Mouse (Mus musculus): ENCODE measurements around the gene Usp40. TPM values are rescaled to one million over a fixed set of nuclear protein-coding genes. Genes with fewer than 3 reads are reported as not detected.

The Usp40 gene
- polyA plus RNA-seq, 1 experiment from 2014 or later: 37.5 TPM

DNA sequence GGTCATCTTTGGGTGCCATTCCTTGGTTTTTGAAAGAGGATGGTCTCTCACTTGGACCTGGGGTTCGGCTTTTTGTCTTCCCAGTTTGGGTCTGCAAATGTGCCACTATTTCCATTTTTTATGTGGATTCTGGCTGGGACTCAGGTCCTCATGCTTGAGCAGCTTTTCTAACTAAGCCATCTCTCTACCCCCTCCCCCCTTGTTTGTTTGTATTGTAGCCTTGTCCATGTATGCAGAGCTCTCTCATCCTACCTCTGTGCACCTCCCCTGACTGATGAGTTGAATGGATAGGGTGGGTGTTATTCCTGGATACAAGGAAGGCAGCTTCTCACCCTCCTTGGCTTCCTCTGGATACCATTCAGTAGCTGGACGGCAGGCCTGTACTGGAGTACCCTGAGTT, 100.3 kb downstream of the Usp40 start:
- no peak for DNase-seq (ENCODE audit: low spot score)
- Histone ChIP-seq H3K27ac (replicated peaks) (no peak overlapping the region), H3K9me3 (no peaks in the 10 kb centered on the region), H3K4me1 (no peaks in the 10 kb centered on the region), H3K36me3 (replicated peaks) (peaks cover 30% of the 10 kb centered on the region), H3K27me3 (replicated peaks; ENCODE audit: low read depth, poor library complexity, severe bottlenecking) (no peaks in the 10 kb centered on the region), H3K4me3 (no peak overlapping the region)
- 93% methylated on average over 2 of the region's 2 CpGs for WGBS

- WGBS: 83% methylated on average over 5 of the region's 5 CpGs
- H3K27ac ChIP-seq (replicated peaks): no peak overlapping the region
These were observed 101.9 kb downstream of the Usp40 start for GRCm38 (mm10) chr1:87906361-87906956.

DNA sequence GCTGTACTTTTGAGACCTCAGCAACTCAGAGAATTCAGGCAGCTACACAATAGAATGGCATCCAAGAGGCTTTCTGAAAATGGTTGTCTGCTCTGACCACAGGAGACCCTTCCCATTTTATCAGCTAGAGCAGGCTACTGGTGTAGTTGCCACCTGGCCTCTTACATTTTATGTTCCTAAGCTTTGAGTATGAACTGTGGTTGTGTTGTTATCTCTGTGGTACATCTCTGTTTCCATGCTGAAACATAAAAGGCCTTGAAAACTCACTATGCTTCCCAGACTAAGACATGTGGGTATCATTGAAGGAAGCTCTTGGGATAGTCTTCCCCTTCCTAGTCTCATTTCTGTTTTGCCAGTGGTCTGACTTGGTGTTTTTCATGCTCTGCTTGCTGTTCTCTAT, 106.2 kb downstream of the Usp40 start:
- Histone ChIP-seq H3K9me3 (no peaks in the 10 kb centered on the region), H3K27me3 (replicated peaks; ENCODE audit: low read depth, poor library complexity, severe bottlenecking) (no peaks in the 10 kb centered on the region), H3K36me3 (replicated peaks) (peaks cover 24% of the 10 kb centered on the region), H3K27ac (replicated peaks) (no peak overlapping the region), H3K4me1 (0 out of 2 replicates have a peak, but pooled peaks cover 4% of the 10 kb centered on the region), H3K4me3 (no peak overlapping the region)
- DNase-seq (ENCODE audit: low spot score): no peak

More at GRCm38 (mm10) chr1:87906361-87906956, 101.9 kb downstream of the Usp40 start:
- Histone ChIP-seq H3K4me1 (no peaks in the 10 kb centered on the region), H3K36me3 (replicated peaks) (peaks cover 33% of the 10 kb centered on the region), H3K4me3 (no peak overlapping the region), H3K27me3 (replicated peaks; ENCODE audit: low read depth, poor library complexity, severe bottlenecking) (no peaks in the 10 kb centered on the region), H3K9me3 (no peaks in the 10 kb centered on the region)
- no peak for DNase-seq (ENCODE audit: low spot score)

DNA sequence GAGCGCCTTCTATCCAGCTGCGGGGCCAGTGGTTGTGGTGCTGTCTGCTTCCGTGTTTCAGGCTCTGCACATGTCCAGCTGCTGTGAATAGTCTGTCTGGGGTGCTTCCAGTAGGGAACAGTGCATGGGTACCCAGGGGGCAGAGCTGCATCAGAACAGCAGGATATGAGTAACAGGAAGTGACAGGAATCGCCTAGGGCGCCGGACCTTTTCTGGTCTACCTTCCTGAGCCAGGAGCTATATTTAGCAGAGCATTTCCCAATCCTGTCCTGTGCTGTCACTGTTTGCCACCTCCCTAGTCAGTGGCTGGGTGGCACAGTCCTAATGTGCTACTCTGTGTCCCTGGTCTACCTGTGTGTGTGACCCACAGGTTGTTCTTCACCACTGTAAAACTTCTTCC, 107.4 kb downstream of the Usp40 start:
- no peak for DNase-seq (ENCODE audit: low spot score)
- Histone ChIP-seq H3K27me3 (replicated peaks; ENCODE audit: low read depth, poor library complexity, severe bottlenecking) (no peaks in the 10 kb centered on the region), H3K9me3 (no peaks in the 10 kb centered on the region), H3K4me1 (0 out of 2 replicates have a peak, but pooled peaks cover 4% of the 10 kb centered on the region), H3K4me3 (no peak overlapping the region), H3K27ac (replicated peaks) (no peak overlapping the region), H3K36me3 (replicated peaks) (peaks cover 19% of the 10 kb centered on the region; the same call in 1 of the 2 replicates)
- 84% methylated on average over 6 of the region's 6 CpGs for whole genome bisulfite sequencing

- no peak overlapping the region for H3K4me3 ChIP-seq
- no peaks in the 10 kb centered on the region for H3K9me3 ChIP-seq
- H3K27ac ChIP-seq (replicated peaks): no peak overlapping the region
- peaks cover 19% of the 10 kb centered on the region; the same call in 1 of the 2 replicates for H3K36me3 ChIP-seq (replicated peaks)
- WGBS: 88% methylated on average over 2 of the region's 2 CpGs
- DNase-seq (ENCODE audit: low spot score): no peak
- 0 out of 2 replicates have a peak, but pooled peaks cover 4% of the 10 kb centered on the region for H3K4me1 ChIP-seq
- H3K27me3 ChIP-seq (replicated peaks; ENCODE audit: low read depth, poor library complexity, severe bottlenecking): no peaks in the 10 kb centered on the region
These were observed 108.7 kb downstream of the Usp40 start for GRCm38 (mm10) chr1:87899701-87900100.

- Histone ChIP-seq H3K4me1 (0 out of 2 replicates have a peak, but pooled peaks cover 4% of the 10 kb centered on the region), H3K4me3 (no peak overlapping the region), H3K9me3 (no peaks in the 10 kb centered on the region), H3K36me3 (replicated peaks) (peaks cover 13% of the 10 kb centered on the region; the same call in 1 of the 2 replicates), H3K27me3 (replicated peaks; ENCODE audit: low read depth, poor library complexity, severe bottlenecking) (no peaks in the 10 kb centered on the region), H3K27ac (replicated peaks) (no peak overlapping the region)
- WGBS: 92% methylated on average over 2 of the region's 2 CpGs
- no peak for DNase-seq (ENCODE audit: low spot score)
These were observed 111.4 kb downstream of the Usp40 start for GRCm38 (mm10) chr1:87896921-87897320.

Small RNAs within 50 kb of the gene (microRNA-seq; reads per million reads assigned to microRNA genes)
- not detected for gene Gm25198

Other genes starting within 250 kb of the Usp40 start
- gene Sag, start 204.9 kb downstream of the Usp40 start, polyA plus RNA-seq (2016; fragmentation: Nextera tagmentation; extraction: Ambion mirVana): 4.8 and 5.6 TPM in 2 replicates
- 39.3 and 41.3 TPM in 2 replicates for gene Dgkd, start 155.3 kb downstream of the Usp40 start, polyA plus RNA-seq (2016; fragmentation: Nextera tagmentation; extraction: Ambion mirVana)
- gene Ugt1a10, start 46.8 kb upstream of the Usp40 start, polyA plus RNA-seq (2016; fragmentation: Nextera tagmentation; extraction: Ambion mirVana): not detected in 2 replicates
- gene Ugt1a9, start 62.2 kb upstream of the Usp40 start, polyA plus RNA-seq (2016; fragmentation: Nextera tagmentation; extraction: Ambion mirVana): not detected in 2 replicates
- not detected in 2 replicates for gene Ugt1a8, start 79.3 kb upstream of the Usp40 start, polyA plus RNA-seq (2016; fragmentation: Nextera tagmentation; extraction: Ambion mirVana)
- 0.15 and 0.36 TPM in 2 replicates for gene Ugt1a7c, start 86.5 kb upstream of the Usp40 start, polyA plus RNA-seq (2016; fragmentation: Nextera tagmentation; extraction: Ambion mirVana)
- gene Ugt1a6b, start 94.7 kb upstream of the Usp40 start, polyA plus RNA-seq (2016; fragmentation: Nextera tagmentation; extraction: Ambion mirVana): not detected in 2 replicates
- gene Ugt1a6a, start 126.3 kb upstream of the Usp40 start, polyA plus RNA-seq (2016; fragmentation: Nextera tagmentation; extraction: Ambion mirVana): 0.04 and 0.45 TPM in 2 replicates
- not detected in 2 replicates for gene Ugt1a5, start 157.5 kb upstream of the Usp40 start, polyA plus RNA-seq (2016; fragmentation: Nextera tagmentation; extraction: Ambion mirVana)
- not detected in 2 replicates for gene Ugt1a2, start 192.1 kb upstream of the Usp40 start, polyA plus RNA-seq (2016; fragmentation: Nextera tagmentation; extraction: Ambion mirVana)
- gene Dnajb3, start 197.2 kb upstream of the Usp40 start, polyA plus RNA-seq (2016; fragmentation: Nextera tagmentation; extraction: Ambion mirVana): 10.6 and 12.2 TPM in 2 replicates
- not detected in 2 replicates for gene Ugt1a1, start 203.4 kb upstream of the Usp40 start, polyA plus RNA-seq (2016; fragmentation: Nextera tagmentation; extraction: Ambion mirVana)
- 1.0 and 1.1 TPM in 2 replicates for gene Mroh2a, start 218.4 kb upstream of the Usp40 start, polyA plus RNA-seq (2016; fragmentation: Nextera tagmentation; extraction: Ambion mirVana)

Measured in embryonic facial prominence, embryonic 10.5 days (tissue).